In genomic region chr9:37085370-37085769, GRCm38 (mm10) we compare ENCODE assay signal across 8 mouse cellular contexts.
A peak's percentile ranks its signal among the peaks of the same experiment; 100 is the strongest.
DNase-seq lines count a peak whose midpoint lies in the region; ATAC-seq and TF ChIP-seq lines count a peak whose summit lies in the region.

No protein-coding gene starts in this region.

- H3K9me3 ChIP-seq in intestine, embryonic 14.5 days (ENCODE audit: control insufficient read depth, low read length), result no peaks in the 10 kb centered on the region
- H3K9me3 ChIP-seq in intestine, postnatal 0 days (ENCODE audit: control insufficient read depth), result no peaks in the 10 kb centered on the region
- no peaks in the 10 kb centered on the region for H3K9me3 ChIP-seq in heart, embryonic 16.5 days (replicated peaks; ENCODE audit: control insufficient read depth, low read length)

- no peak for ATAC-seq in intestine, embryonic 14.5 days (replicated peaks; ENCODE audit: low FRiP score, low TSS enrichment, low read depth)
- ATAC-seq in intestine, postnatal 0 days, result no peak
- ATAC-seq in Patski, result peak; percentile 66
- peak; percentile 76 for ATAC-seq in heart, embryonic 16.5 days (replicated peaks; ENCODE audit: extremely low read depth, insufficient read depth, low FRiP score)

- H3K27me3 ChIP-seq in intestine, embryonic 14.5 days (replicated peaks; ENCODE audit: control insufficient read depth, insufficient read depth, low read length), result no peaks in the 10 kb centered on the region
- H3K27me3 ChIP-seq in intestine, postnatal 0 days (replicated peaks; ENCODE audit: control insufficient read depth, insufficient read depth, low read length), result no peaks in the 10 kb centered on the region
- H3K27me3 ChIP-seq in Patski, result peaks cover 12% of the 10 kb centered on the region
- no peaks in the 10 kb centered on the region for H3K27me3 ChIP-seq in heart, embryonic 16.5 days (ENCODE audit: control insufficient read depth, insufficient read depth, low read length)

- no peaks in the 10 kb centered on the region for H3K36me3 ChIP-seq in intestine, embryonic 14.5 days (ENCODE audit: control insufficient read depth, insufficient read depth, low read length)
- H3K36me3 ChIP-seq in intestine, postnatal 0 days (ENCODE audit: control insufficient read depth, insufficient read depth), result no peaks in the 10 kb centered on the region
- no peaks in the 10 kb centered on the region for H3K36me3 ChIP-seq in heart, embryonic 16.5 days (ENCODE audit: control insufficient read depth, insufficient read depth)

- DNase-seq in intestine, embryonic 14.5 days (ENCODE audit: low spot score), result no peak
- DNase-seq in 3134 (ENCODE audit: extremely low read depth, insufficient read length, low spot score), result peak; percentile 50
- DNase-seq in Patski (ENCODE audit: low read depth, low spot score), result peak; percentile 53
- no peak for DNase-seq in embryo, embryonic 10 days (ENCODE audit: low spot score)
- no peak for DNase-seq in ovary, postnatal 10 days (ENCODE audit: low spot score)
- no peak for DNase-seq in frontal cortex, postnatal 14 days (ENCODE audit: low spot score in 2 of 2)

- no peak overlapping the region for H3K4me2 ChIP-seq in intestine, embryonic 14.5 days (ENCODE audit: low read length)
- no peak overlapping the region for H3K4me2 ChIP-seq in intestine, postnatal 0 days (replicated peaks; ENCODE audit: low read depth)
- no peak overlapping the region for H3K4me2 ChIP-seq in heart, embryonic 16.5 days (ENCODE audit: low read depth, low read length)

- CTCF ChIA-PET in Patski (lab: Charles Lee), result interaction anchor here (1.5 kb wide), 1 partner anchor 92 kb away, joined by 3 read pairs; no protein-coding TSS in a partner anchor

- H3K4me3 ChIP-seq in intestine, embryonic 14.5 days (ENCODE audit: low read depth, low read length), result no peak overlapping the region
- no peak overlapping the region for H3K4me3 ChIP-seq in intestine, postnatal 0 days (ENCODE audit: low read depth, low read length)
- no peak overlapping the region for H3K4me3 ChIP-seq in heart, embryonic 16.5 days (ENCODE audit: low read length)

- H3K27ac ChIP-seq in intestine, embryonic 14.5 days (ENCODE audit: low read depth), result peak overlapping the region; percentile 23; the same call in 1 of the 2 replicates
- H3K27ac ChIP-seq in intestine, postnatal 0 days (ENCODE audit: low read depth, low read length), result no peak overlapping the region
- no peak overlapping the region for H3K27ac ChIP-seq in heart, embryonic 16.5 days (ENCODE audit: low read length)

- POLR2A ChIA-PET in Patski (lab: Charles Lee), result no interaction called here

- peaks cover 7% of the 10 kb centered on the region for H3K4me1 ChIP-seq in intestine, embryonic 14.5 days (replicated peaks; ENCODE audit: control insufficient read depth, insufficient read depth, low read length)
- H3K4me1 ChIP-seq in intestine, postnatal 0 days (replicated peaks; ENCODE audit: control insufficient read depth, insufficient read depth, low read length), result no peaks in the 10 kb centered on the region
- H3K4me1 ChIP-seq in heart, embryonic 16.5 days (ENCODE audit: control insufficient read depth, insufficient read depth, low read length), result peaks cover 12% of the 10 kb centered on the region

- in situ Hi-C loops in Patski (cut with MboI; ENCODE audit: low pct_unique_long_range_greater_than_20kb), result no loop called here

- H3K9ac ChIP-seq in intestine, embryonic 14.5 days (ENCODE audit: low read length), result no peak overlapping the region
- H3K9ac ChIP-seq in intestine, postnatal 0 days (ENCODE audit: low read depth, low read length), result no peak overlapping the region
- H3K9ac ChIP-seq in heart, embryonic 16.5 days (ENCODE audit: low read length), result no peak overlapping the region

- TF ChIP-seq CTCF in intestine, postnatal 0 days (IDR thresholded peaks at IDR 0.05; ENCODE audit: low read depth), result no peak
- no peak for TF ChIP-seq CTCF in Patski (IDR thresholded peaks at IDR 0.05)

- WGBS in intestine, embryonic 14.5 days, result 66% methylated on average over 2 of the region's 2 CpGs
- 64% methylated on average over 2 of the region's 2 CpGs for WGBS in intestine, postnatal 0 days
- 34% methylated on average over 2 of the region's 2 CpGs for WGBS in heart, embryonic 16.5 days

Comparison
In these comparisons a context has a peak if more than half of its experiments do, and no peak if none do; other contexts are left out.
1. ATAC-seq: peak in Patski (single experiment) and heart, embryonic 16.5 days (single experiment); none in intestine, embryonic 14.5 days (single experiment) and intestine, postnatal 0 days (single experiment).
2. DNase-seq: peak in 3134 (single experiment) and Patski (single experiment); none in intestine, embryonic 14.5 days (single experiment), embryo, embryonic 10 days (single experiment), ovary, postnatal 10 days (single experiment) and frontal cortex, postnatal 14 days (0 of 2).